Mouse (Mus musculus) heart, embryonic 11.5 days (tissue): Measurements from ENCODE around the gene Ppp4r1. TPM values are rescaled to one million over a fixed set of nuclear protein-coding genes. Genes with fewer than 3 reads are reported as not detected.

Source experiments
- ATAC-seq: fragments of 200-750 bp; cut with Nextera tagmentation; replicated peaks from 2 replicates; pipeline ENCODE4 v1.8.0; 2017; ENCODE audit warnings: moderate library complexity; ENCODE audit not compliant: insufficient number of reproducible peaks, low FRiP score, low TSS enrichment
- H3K27ac ChIP-seq: fragments of 300-500 bp; sonication (generic); 2 replicates; pipeline ENCODE4 v1.5.1; 2014; ENCODE audit warnings: mild to moderate bottlenecking, low read depth, low read length
- H3K27me3 ChIP-seq: fragments of 300-500 bp; sonication (generic); 2 replicates; pipeline ENCODE4 v1.6.1; 2014; ENCODE audit warnings: mild to moderate bottlenecking, low read length, mixed read lengths; ENCODE audit not compliant: control insufficient read depth, insufficient read depth
- H3K36me3 ChIP-seq: fragments of 300-500 bp; sonication (generic); 2 replicates; pipeline ENCODE4 v1.6.1; 2014; ENCODE audit warnings: mild to moderate bottlenecking, low read length, moderate library complexity, mixed read lengths; ENCODE audit not compliant: control insufficient read depth, insufficient read depth
- H3K4me1 ChIP-seq: fragments of 300-500 bp; sonication (generic); 2 replicates; pipeline ENCODE4 v1.6.1; 2014; ENCODE audit warnings: low read length; ENCODE audit not compliant: control insufficient read depth, insufficient read depth
- H3K4me2 ChIP-seq: fragments of 300-500 bp; sonication (generic); 2 replicates; pipeline ENCODE4 v1.6.1; 2014; ENCODE audit warnings: mild to moderate bottlenecking, moderate library complexity
- H3K4me3 ChIP-seq: fragments of 300-500 bp; sonication (generic); 2 replicates; pipeline ENCODE4 v1.5.1; 2014; ENCODE audit warnings: low read depth, low read length
- H3K9ac ChIP-seq: fragments of 300-500 bp; sonication (generic); 2 replicates; pipeline ENCODE4 v1.6.1; 2014; ENCODE audit warnings: mild to moderate bottlenecking, low read depth, low read length, moderate library complexity
- H3K9me3 ChIP-seq: fragments of 300-500 bp; sonication (generic); replicated peaks from 2 replicates; pipeline ENCODE4 v1.6.1; 2016; ENCODE audit warnings: low read length; ENCODE audit not compliant: control insufficient read depth
- WGBS: fragments of 180-500 bp; shearing (Covaris S2); extraction: QIAGEN DNeasy Blood & Tissue Kit; methylation state at CpG from one replicate; pipeline ENCODE4 v1.1.7; 2014; ENCODE audit not compliant: insufficient replicate concordance; 5-methylcytosine and 5-hydroxymethylcytosine counted together
- polyA plus RNA-seq: library from polyadenylated mRNA; unstranded; fragments of >200 nt; fragmentation: Nextera tagmentation; extraction: Ambion mirVana; gene quantifications from 2 replicates; pipeline ENCODE4 v1.2.1, GENCODE M21; 2014

Ppp4r1 gene
- polyA plus RNA-seq, 1 experiment from 2014 or later: 31.4 TPM

- 92% methylated on average over 14 of the region's 14 CpGs for WGBS
- Histone ChIP-seq H3K27ac (no peak overlapping the region), H3K36me3 (no peaks in the 10 kb centered on the region), H3K9me3 (no peaks in the 10 kb centered on the region), H3K4me1 (peaks cover 7% of the 10 kb centered on the region; the same call in 1 of the 2 replicates), H3K9ac (no peak overlapping the region), H3K4me2 (no peak overlapping the region), H3K4me3 (no peak overlapping the region), H3K27me3 (no peaks in the 10 kb centered on the region)
- no peak for ATAC-seq
These were observed 19.2 kb upstream of the Ppp4r1 start for GRCm38 (mm10) chr17:65763221-65763620.

DNA sequence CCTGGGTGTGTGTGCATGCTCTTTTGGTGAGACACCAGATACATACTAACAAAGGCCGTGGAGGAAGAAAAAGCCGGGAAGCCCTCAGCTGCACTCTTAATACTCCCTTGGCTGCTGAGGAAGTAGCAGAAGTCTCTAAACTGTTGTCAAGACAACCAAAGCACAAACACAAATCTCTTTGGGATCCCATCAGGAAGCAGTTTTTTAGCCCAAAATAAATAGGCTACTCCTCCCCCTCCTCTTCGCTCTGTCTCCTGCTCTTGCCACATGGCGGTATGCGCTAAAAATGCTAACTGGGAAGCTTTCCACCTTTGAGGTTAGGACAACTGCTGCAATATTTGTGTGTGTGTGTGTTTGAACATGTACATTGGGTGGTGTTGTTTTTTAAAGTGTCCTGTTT, 13.9 kb upstream of the Ppp4r1 start:
- Histone ChIP-seq H3K27ac (no peak overlapping the region), H3K4me1 (peaks cover 23% of the 10 kb centered on the region), H3K4me3 (no peak overlapping the region), H3K9ac (0 out of 2 replicates have a peak overlapping the region, but pooled peaks have one; percentile 34), H3K36me3 (no peaks in the 10 kb centered on the region), H3K9me3 (no peaks in the 10 kb centered on the region), H3K27me3 (no peaks in the 10 kb centered on the region), H3K4me2 (no peak overlapping the region)
- ATAC-seq: no peak
- 74% methylated on average over 5 of the region's 5 CpGs for WGBS

DNA sequence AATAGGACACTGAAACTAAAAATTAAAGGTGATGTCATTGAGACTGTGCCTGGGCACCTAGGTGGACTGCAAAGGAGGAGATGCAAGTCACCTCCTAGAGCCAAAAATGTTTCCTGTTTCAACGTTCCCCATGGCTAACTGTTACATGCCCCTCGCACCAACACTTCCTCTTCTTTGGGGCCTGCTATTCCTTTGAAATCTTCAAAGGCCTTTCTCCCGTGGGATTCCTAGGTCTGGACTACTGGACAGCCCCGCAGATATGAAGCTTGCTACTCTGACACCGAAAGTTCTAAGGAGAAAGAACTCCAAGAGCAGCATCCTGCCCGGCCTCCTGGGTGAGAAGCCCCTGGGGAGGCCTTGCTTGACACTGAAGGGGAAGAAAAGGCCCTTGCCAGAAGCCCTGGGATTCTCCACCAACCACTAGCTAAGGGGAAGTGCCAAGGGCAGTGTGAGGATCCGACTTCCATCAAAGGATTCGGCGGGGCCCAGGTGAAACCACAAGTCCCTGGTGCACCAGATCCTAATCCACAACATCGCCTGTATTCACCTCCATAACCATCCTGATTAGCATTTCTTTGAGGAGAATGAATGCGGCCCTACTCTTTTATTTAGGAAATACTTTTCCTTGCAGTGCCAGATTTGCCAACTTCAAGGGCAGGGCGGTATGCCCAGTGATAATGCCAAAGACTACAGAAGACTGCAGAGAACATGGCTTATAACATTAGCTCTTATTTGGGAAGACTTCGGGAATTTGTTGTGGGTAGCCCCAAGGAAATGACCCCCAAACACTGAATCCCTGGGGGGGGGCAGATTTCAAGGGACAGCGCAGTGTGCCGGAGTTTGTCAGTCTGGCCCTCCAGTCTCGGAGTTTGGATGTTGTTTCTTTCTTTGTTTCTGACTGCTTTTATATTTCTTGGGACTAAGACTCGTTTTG, 11.1 kb upstream of the Ppp4r1 start:
- Histone ChIP-seq H3K4me2 (peak overlapping the region; percentile 94), H3K9me3 (no peaks in the 10 kb centered on the region), H3K4me3 (peak overlapping the region; percentile 75), H3K27ac (no peak overlapping the region), H3K36me3 (no peaks in the 10 kb centered on the region), H3K9ac (peak overlapping the region; percentile 84; the same call in 1 of the 2 replicates), H3K4me1 (peaks cover 26% of the 10 kb centered on the region), H3K27me3 (no peaks in the 10 kb centered on the region)
- ATAC-seq: no peak
- 24% methylated on average over 17 of the region's 17 CpGs for WGBS

- peak within 1 kb of the TSS; percentile 84 for H3K9ac ChIP-seq
- H3K4me1 ChIP-seq: peaks cover 26% of the 10 kb centered on the region
- peak within 1 kb of the TSS; percentile 75 for H3K4me3 ChIP-seq
- peak; percentile 82 for ATAC-seq
- no peaks in the 10 kb centered on the region for H3K36me3 ChIP-seq
- under 1% methylated on average over 74 of the region's 75 CpGs for WGBS
- H3K27me3 ChIP-seq: no peaks in the 10 kb centered on the region
- no peaks in the 10 kb centered on the region for H3K9me3 ChIP-seq
- peak within 1 kb of the TSS; percentile 94 for H3K4me2 ChIP-seq
- peak within 1 kb of the TSS; percentile 35; the same call in 1 of the 2 replicates for H3K27ac ChIP-seq
These were observed 10.1 kb upstream of the Ppp4r1 start, which contains the start of gene Rab31 for GRCm38 (mm10) chr17:65771951-65772934. Gene Rab31 (minus strand): TSS chr17:65772752.

GRCm38 (mm10) chr17:65773617-65774016, 8.8 kb upstream of the Ppp4r1 start:
- Histone ChIP-seq H3K4me1 (peaks cover 15% of the 10 kb centered on the region), H3K36me3 (no peaks in the 10 kb centered on the region), H3K4me3 (no peak overlapping the region), H3K27ac (no peak overlapping the region), H3K4me2 (no peak overlapping the region), H3K9ac (no peak overlapping the region), H3K9me3 (no peaks in the 10 kb centered on the region), H3K27me3 (no peaks in the 10 kb centered on the region)
- 58% methylated on average over 4 of the region's 4 CpGs for WGBS
- ATAC-seq: no peak

- Histone ChIP-seq H3K4me1 (peaks cover 12% of the 10 kb centered on the region), H3K4me3 (no peak overlapping the region), H3K9ac (no peak overlapping the region), H3K27me3 (no peaks in the 10 kb centered on the region), H3K27ac (no peak overlapping the region), H3K9me3 (no peaks in the 10 kb centered on the region), H3K4me2 (no peak overlapping the region), H3K36me3 (no peaks in the 10 kb centered on the region)
- ATAC-seq: no peak
- 49% methylated on average over 7 of the region's 7 CpGs for WGBS
These were observed 7.9 kb upstream of the Ppp4r1 start for GRCm38 (mm10) chr17:65774439-65774838.

DNA sequence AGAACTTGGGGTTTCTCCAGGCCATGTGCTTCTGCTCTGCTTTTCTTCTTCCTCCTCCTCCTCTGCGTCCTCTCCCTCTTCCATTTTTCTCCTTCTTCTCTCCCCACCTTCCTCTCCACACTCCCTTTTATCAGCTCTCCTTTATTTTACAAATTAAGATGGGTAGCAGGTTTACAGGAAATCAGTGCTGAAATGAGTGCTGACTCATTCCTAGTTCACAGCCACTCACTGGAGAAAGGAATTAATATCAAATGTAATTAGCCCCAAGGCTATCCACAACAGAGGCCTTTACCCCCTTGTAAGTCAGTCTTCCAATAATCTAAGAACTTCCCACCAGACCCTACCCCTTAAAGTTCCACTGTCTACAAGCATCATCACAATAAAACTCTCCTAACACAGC, 6.1 kb upstream of the Ppp4r1 start:
- peaks cover 7% of the 10 kb centered on the region for H3K4me1 ChIP-seq
- H3K27me3 ChIP-seq: no peaks in the 10 kb centered on the region
- no peak overlapping the region for H3K4me2 ChIP-seq
- no peaks in the 10 kb centered on the region for H3K9me3 ChIP-seq
- no peak overlapping the region for H3K9ac ChIP-seq
- no peaks in the 10 kb centered on the region for H3K36me3 ChIP-seq
- H3K4me3 ChIP-seq: no peak overlapping the region
- ATAC-seq: no peak
- no peak overlapping the region for H3K27ac ChIP-seq
- 77% methylated on average over 1 of the region's 1 CpGs for WGBS

GRCm38 (mm10) chr17:65777461-65777860, 4.9 kb upstream of the Ppp4r1 start:
- Histone ChIP-seq H3K27me3 (no peaks in the 10 kb centered on the region), H3K4me3 (no peak overlapping the region), H3K9ac (no peak overlapping the region), H3K36me3 (no peaks in the 10 kb centered on the region), H3K4me2 (no peak overlapping the region), H3K9me3 (no peaks in the 10 kb centered on the region), H3K27ac (no peak overlapping the region), H3K4me1 (peaks cover 3% of the 10 kb centered on the region; the same call in 1 of the 2 replicates)
- ATAC-seq: no peak
- WGBS: 86% methylated on average over 4 of the region's 4 CpGs
